Mouse (Mus musculus) G1E (cell line): ENCODE results near the gene Ascc1. TPM values are rescaled to one million over a fixed set of nuclear protein-coding genes. Genes with fewer than 3 reads are reported as not detected.

Experiments
- ATAC-seq: 2 replicates; pipeline ENCODE4 v1.8.0; 2016; ENCODE audit warnings: mild to moderate bottlenecking; ENCODE audit not compliant: insufficient number of reproducible peaks, poor library complexity, low FRiP score, severe bottlenecking; ENCODE audit errors: extremely low read depth
- DNase-seq: peaks from one replicate; pipeline ENCODE4 v3.0.0; 2012; ENCODE audit warnings: low spot score
- H3K27me3 ChIP-seq: 2 replicates; pipeline ENCODE4 v1.6.1; 2012; ENCODE audit warnings: mild to moderate bottlenecking, low read length, inconsistent platforms; ENCODE audit not compliant: insufficient read depth
- H3K36me3 ChIP-seq: replicated peaks from 2 replicates; pipeline ENCODE3; 2012; ENCODE audit warnings: mild to moderate bottlenecking, inconsistent platforms
- H3K4me1 ChIP-seq: 2 replicates; pipeline ENCODE4 v1.6.1; 2012; ENCODE audit warnings: low read depth, low read length, inconsistent platforms, mixed read lengths; ENCODE audit not compliant: insufficient read depth
- H3K4me3 ChIP-seq: 2 replicates; pipeline ENCODE4 v1.5.1; 2012; ENCODE audit warnings: low read depth, mild to moderate bottlenecking, inconsistent platforms, low read length, moderate library complexity, mixed read lengths
- H3K9me3 ChIP-seq: replicated peaks from 2 replicates; pipeline ENCODE4 v1.6.1; 2012; ENCODE audit warnings: inconsistent platforms
- CTCF ChIP-seq: IDR thresholded peaks from 2 replicates; pipeline ENCODE4 v1.5.1; 2012; ENCODE audit warnings: low read depth, low read length, inconsistent platforms, mixed read lengths
- GATA1 ChIP-seq: IDR thresholded peaks from 2 replicates; pipeline ENCODE4 v1.6.1; 2012; ENCODE audit warnings: borderline replicate concordance, low read length, inconsistent platforms, mixed read lengths
- GATA2 ChIP-seq: IDR thresholded peaks from 2 replicates; pipeline ENCODE4 v1.6.1; 2012; ENCODE audit warnings: low read depth, low read length, inconsistent platforms, borderline replicate concordance
- POLR2AphosphoS5 ChIP-seq: IDR thresholded peaks from 2 replicates; pipeline ENCODE4 v1.6.1; 2012; ENCODE audit warnings: low read depth, low read length, inconsistent platforms; ENCODE audit not compliant: insufficient replicate concordance
- TAL1 ChIP-seq: conservative IDR thresholded peaks from 2 replicates; pipeline ENCODE4 v1.6.1; 2012; ENCODE audit warnings: low read depth, low read length, inconsistent platforms, mixed read lengths
- polyA plus RNA-seq: library from polyadenylated mRNA; stranded (reverse); fragments of >175 nt; gene quantifications from 2 replicates; pipeline ENCODE4 v1.2.3, GENCODE M21; 2012
- total RNA-seq, 2 experiments: library from RNA; stranded (forward) in 1 of 2; stranded (reverse) in 1 of 2; fragments of 200-1000 nt in 1 of 2; fragments of >200 nt in 1 of 2; fragmentation: Nextera tagmentation in 1 of 2; gene quantifications; 2 replicates each; pipeline ENCODE4 v1.2.3; 2014 to 2017

The Ascc1 gene
- total and polyA plus RNA-seq, 3 experiments = 19.3 to 22.6 (median 19.7) TPM

DNA sequence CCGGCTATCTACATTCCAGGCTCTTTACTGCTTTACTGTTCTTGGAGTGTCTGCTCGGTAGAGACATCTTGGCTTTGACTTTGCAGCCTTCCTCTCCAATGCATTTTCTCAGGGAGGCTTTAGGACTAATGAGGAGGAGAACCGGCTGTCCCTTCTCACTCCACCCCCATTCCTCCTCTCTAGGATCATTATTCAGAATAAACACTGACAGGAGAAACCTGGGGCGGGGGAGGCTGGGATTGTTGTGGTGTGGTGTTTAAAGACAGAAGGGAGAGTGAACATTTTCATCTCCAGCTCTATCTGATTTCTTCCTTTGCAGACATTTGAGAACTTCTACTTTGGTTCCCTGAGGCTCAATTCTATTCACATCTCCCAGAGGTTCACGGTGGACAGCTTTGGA lies 95.2 kb downstream of the Ascc1 start:
- no peaks in the 10 kb centered on the region for H3K4me1 ChIP-seq
- DNase-seq (no peak), ATAC-seq (no peak)
- TF ChIP-seq GATA2 = no peak
- no peak for TF ChIP-seq CTCF
- no peak for TF ChIP-seq TAL1
- no peak for TF ChIP-seq POLR2AphosphoS5
- no peak for TF ChIP-seq GATA1
- no peaks in the 10 kb centered on the region for H3K27me3 ChIP-seq
- no peaks in the 10 kb centered on the region for H3K9me3 ChIP-seq
- H3K36me3 ChIP-seq = peaks cover 16% of the 10 kb centered on the region
- H3K4me3 ChIP-seq = no peak overlapping the region

GRCm38 (mm10) chr10:60105391-60106145 lies 103.0 kb downstream of the Ascc1 start:
- no peak for ATAC-seq
- no peak overlapping the region for H3K4me3 ChIP-seq

GRCm38 (mm10) chr10:60106146-60106530 lies 103.5 kb downstream of the Ascc1 start, which contains the start of gene Spock2:
Gene Spock2, plus strand, starts transcription at chr10:60106219.
- no peaks in the 10 kb centered on the region for H3K4me1 ChIP-seq
- DNase-seq (no peak), ATAC-seq (no peak)
- no peaks in the 10 kb centered on the region for H3K36me3 ChIP-seq
- H3K9me3 ChIP-seq = no peaks in the 10 kb centered on the region
- no peak for TF ChIP-seq GATA2
- TF ChIP-seq TAL1 = no peak
- TF ChIP-seq GATA1 = no peak
- no peak for TF ChIP-seq POLR2AphosphoS5
- no peak for TF ChIP-seq CTCF
- peaks cover 10% of the 10 kb centered on the region; the same call in 1 of the 2 replicates for H3K27me3 ChIP-seq
- H3K4me3 ChIP-seq = no peak within 1 kb of the TSS

More at GRCm38 (mm10) chr10:60105391-60106145, 103.0 kb downstream of the Ascc1 start:
- Histone ChIP-seq H3K36me3 (no peaks in the 10 kb centered on the region), H3K27me3 (peaks cover 10% of the 10 kb centered on the region; the same call in 1 of the 2 replicates), H3K4me1 (no peaks in the 10 kb centered on the region), H3K9me3 (no peaks in the 10 kb centered on the region)
- no peak for DNase-seq
- TF ChIP-seq POLR2AphosphoS5 = no peak
- no peak for TF ChIP-seq CTCF
- TF ChIP-seq GATA2 = no peak
- no peak for TF ChIP-seq TAL1
- TF ChIP-seq GATA1 = no peak

DNA sequence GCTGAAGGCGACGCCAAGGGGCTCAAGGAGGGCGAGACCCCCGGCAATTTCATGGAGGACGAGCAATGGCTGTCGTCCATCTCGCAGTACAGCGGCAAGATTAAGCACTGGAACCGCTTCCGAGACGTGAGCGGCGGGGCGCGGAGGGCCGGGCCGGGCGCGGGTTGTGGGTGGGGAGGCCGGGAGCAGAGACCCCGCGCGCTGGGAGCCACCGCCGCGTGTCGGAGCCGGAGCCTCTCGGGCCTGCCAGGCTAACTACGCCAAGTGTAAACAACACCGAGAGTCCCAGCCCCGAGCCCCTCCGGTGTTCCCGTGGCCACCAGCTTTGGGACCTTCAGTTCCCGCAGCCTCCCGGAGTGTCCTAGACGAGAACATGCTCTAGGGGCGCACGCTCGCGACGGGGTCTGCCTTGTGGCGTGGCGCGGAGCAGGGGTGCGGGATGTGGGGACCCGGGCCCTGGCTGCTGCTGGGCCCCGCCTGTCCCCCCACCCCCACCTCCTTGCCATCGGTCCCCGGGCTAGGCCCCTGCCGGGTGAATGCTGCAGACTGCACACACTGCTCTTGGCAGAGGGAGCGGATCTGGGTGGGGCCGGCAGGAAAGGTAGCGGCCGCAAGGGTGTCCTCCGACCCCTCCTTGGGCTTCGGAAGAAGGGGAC lies 104.1 kb downstream of the Ascc1 start:
- H3K36me3 ChIP-seq = no peaks in the 10 kb centered on the region
- H3K27me3 ChIP-seq = peaks cover 10% of the 10 kb centered on the region; the same call in 1 of the 2 replicates
- TF ChIP-seq TAL1 = no peak
- TF ChIP-seq CTCF = no peak
- TF ChIP-seq GATA2 = no peak
- no peak for TF ChIP-seq POLR2AphosphoS5
- no peak for TF ChIP-seq GATA1
- no peak overlapping the region for H3K4me3 ChIP-seq
- no peaks in the 10 kb centered on the region for H3K9me3 ChIP-seq
- H3K4me1 ChIP-seq = no peaks in the 10 kb centered on the region
- ATAC-seq = no peak
- no peak for DNase-seq

GRCm38 (mm10) chr10:60107448-60107847 lies 104.8 kb downstream of the Ascc1 start:
- Histone ChIP-seq H3K4me3 (no peak overlapping the region), H3K9me3 (no peaks in the 10 kb centered on the region), H3K36me3 (no peaks in the 10 kb centered on the region), H3K4me1 (no peaks in the 10 kb centered on the region), H3K27me3 (peaks cover 10% of the 10 kb centered on the region; the same call in 1 of the 2 replicates)
- no peak for TF ChIP-seq POLR2AphosphoS5
- no peak for TF ChIP-seq GATA2
- no peak for TF ChIP-seq GATA1
- TF ChIP-seq CTCF = no peak
- TF ChIP-seq TAL1 = no peak
- DNase-seq (no peak), ATAC-seq (no peak)

- ATAC-seq (no peak), DNase-seq (no peak)
- TF ChIP-seq TAL1 (no peak), CTCF (no peak), GATA2 (no peak), POLR2AphosphoS5 (no peak), GATA1 (no peak)
- Histone ChIP-seq H3K4me1 (no peaks in the 10 kb centered on the region), H3K36me3 (no peaks in the 10 kb centered on the region), H3K9me3 (no peaks in the 10 kb centered on the region), H3K4me3 (no peak overlapping the region), H3K27me3 (peaks cover 10% of the 10 kb centered on the region; the same call in 1 of the 2 replicates)
Measured at GRCm38 (mm10) chr10:60108321-60109111, 105.9 kb downstream of the Ascc1 start.
